Mouse (Mus musculus) adrenal gland, postnatal 36 days (tissue): ENCODE measurements at regions not wholly inside any gene's neighbourhood (a gene's known extent, or its start where the extent isn't known, plus 50 kb on each side); places are given as distances from the start of the nearest gene placed in this dataset.

Experiments used
- DNase-seq, 2 experiments: peaks; one replicate each; pipeline ENCODE4 v3.0.0; 2021; ENCODE audit warnings: mixed read lengths in 1 of 2

GRCm38 (mm10) chr12:31130434-31130833 lies 56.8 kb downstream of the Fam110c start:
- no peak for DNase-seq

- DNase-seq: no peak
These were observed 60.9 kb downstream of the Fam110c start for GRCm38 (mm10) chr12:31134465-31134992.

- DNase-seq: no peak
These were observed 62.7 kb downstream of the Fam110c start for GRCm38 (mm10) chr12:31136364-31136763.

GRCm38 (mm10) chr12:31136911-31137310 lies 63.2 kb downstream of the Fam110c start:
- DNase-seq: no peak

GRCm38 (mm10) chr12:31137431-31137830 lies 63.8 kb downstream of the Fam110c start:
- no peak for DNase-seq

- no peak for DNase-seq
These were observed 66.2 kb downstream of the Fam110c start for GRCm38 (mm10) chr12:31139853-31140252.

GRCm38 (mm10) chr12:31143266-31143665 lies 69.6 kb downstream of the Fam110c start:
- DNase-seq: no peak

GRCm38 (mm10) chr12:31145032-31145781 lies 71.5 kb downstream of the Fam110c start:
- DNase-seq: no peak

- peak in 1 of 2 experiments; percentile 36 for DNase-seq
These were observed 75.0 kb downstream of the Fam110c start for GRCm38 (mm10) chr12:31148417-31149356.

- DNase-seq: no peak
These were observed 80.1 kb downstream of the Fam110c start for GRCm38 (mm10) chr12:31153720-31154119.

GRCm38 (mm10) chr12:31154608-31155011 lies 80.9 kb downstream of the Fam110c start:
- peak; percentile 68 to 69 for DNase-seq

GRCm38 (mm10) chr12:31156154-31156720 lies 82.6 kb downstream of the Fam110c start:
- peak in 1 of 2 experiments; percentile 49 for DNase-seq

- no peak for DNase-seq
These were observed 83.1 kb upstream of the Gm6993 start for GRCm38 (mm10) chr12:31157453-31157852.

- no peak for DNase-seq
These were observed 82.7 kb upstream of the Gm6993 start for GRCm38 (mm10) chr12:31157890-31158289.

- no peak for DNase-seq
These were observed 81.7 kb upstream of the Gm6993 start for GRCm38 (mm10) chr12:31158885-31159284.

- no peak for DNase-seq
These were observed 81.2 kb upstream of the Gm6993 start for GRCm38 (mm10) chr12:31159378-31159777.

GRCm38 (mm10) chr12:31168221-31168890 lies 72.2 kb upstream of the Gm6993 start:
- DNase-seq: peak in 1 of 2 experiments; percentile 55

- DNase-seq: peak in 1 of 2 experiments; percentile 27
These were observed 70.5 kb upstream of the Gm6993 start for GRCm38 (mm10) chr12:31170111-31170510.

GRCm38 (mm10) chr12:31170546-31171160 lies 69.9 kb upstream of the Gm6993 start:
- peak; percentile 86 to 88 for DNase-seq

GRCm38 (mm10) chr12:31171992-31172391 lies 68.6 kb upstream of the Gm6993 start:
- DNase-seq: no peak
